Mouse (Mus musculus) MEL (cell line): ENCODE measurements around the gene Miip. TPM values are rescaled to one million over a fixed set of nuclear protein-coding genes. Genes with fewer than 3 reads are reported as not detected.

Experiments
- DNase-seq: peaks from one replicate; pipeline ENCODE4 v3.0.0; 2011; ENCODE audit warnings: low read depth, low spot score
- H3K27ac ChIP-seq: 2 replicates; pipeline ENCODE4 v1.5.1; 2012; ENCODE audit warnings: low read depth, mild to moderate bottlenecking, control low read depth, low read length, moderate library complexity; ENCODE audit not compliant: control insufficient read depth
- H3K27me3 ChIP-seq, 2 experiments: fragments of 150-350 bp in 1 of 2; sonication (generic) in 1 of 2; 2 replicates each; pipeline ENCODE4 v1.6.1; 2012; ENCODE audit warnings: low read length in 2 of 2, mild to moderate bottlenecking in 2 of 2, improper control_type of control experiment in 1 of 2, moderate library complexity in 1 of 2; ENCODE audit not compliant: insufficient read depth in 2 of 2, control insufficient read depth in 1 of 2
- H3K36me3 ChIP-seq, 2 experiments: 2 replicates each; pipeline ENCODE4 v1.6.1; 2012 to 2014; ENCODE audit warnings: low read length in 2 of 2, improper control_type of control experiment in 1 of 2, inconsistent platforms in 1 of 2, mild to moderate bottlenecking in 1 of 2; ENCODE audit not compliant: insufficient read depth in 2 of 2, control insufficient read depth in 1 of 2
- H3K4me1 ChIP-seq, 2 experiments: fragments of 150-350 bp in 1 of 2; sonication (generic) in 1 of 2; 2 replicates each; pipeline ENCODE4 v1.6.1; 2012; ENCODE audit warnings: low read length in 2 of 2, improper control_type of control experiment in 1 of 2, mild to moderate bottlenecking in 1 of 2; ENCODE audit not compliant: insufficient read depth in 2 of 2, control insufficient read depth in 1 of 2
- H3K4me3 ChIP-seq, 2 experiments: fragments of 150-350 bp in 1 of 2; sonication (generic) in 1 of 2; 2 replicates each; pipeline ENCODE4 v1.5.1; 2012; ENCODE audit warnings: low read depth in 2 of 2, low read length in 2 of 2, mild to moderate bottlenecking in 2 of 2, moderate library complexity in 2 of 2, control low read depth in 1 of 2, improper control_type of control experiment in 1 of 2; ENCODE audit not compliant: control insufficient read depth in 1 of 2, insufficient read depth in 1 of 2
- H3K79me2 ChIP-seq: 2 replicates; pipeline ENCODE4 v1.6.1; 2012; ENCODE audit warnings: mild to moderate bottlenecking, low read length, moderate library complexity; ENCODE audit not compliant: control insufficient read depth, poor library complexity, insufficient read depth
- H3K9ac ChIP-seq: 2 replicates; pipeline ENCODE4 v1.6.1; 2012; ENCODE audit warnings: low read depth, mild to moderate bottlenecking, control low read depth, low read length, moderate library complexity; ENCODE audit not compliant: control insufficient read depth, poor library complexity, severe bottlenecking
- H3K9me3 ChIP-seq: fragments of 150-350 bp; sonication (generic); replicated peaks from 2 replicates; pipeline ENCODE4 v1.6.1; 2012; ENCODE audit warnings: mild to moderate bottlenecking, low read length, improper control_type of control experiment, moderate library complexity; ENCODE audit not compliant: insufficient read depth
- CHD2 ChIP-seq: IDR thresholded peaks from 2 replicates; pipeline ENCODE4 v1.6.1; 2011; ENCODE audit warnings: low read length, improper control_type of control experiment
- CTCF ChIP-seq, 3 experiments: IDR thresholded peaks in 2 of 3; conservative IDR thresholded peaks in 1 of 3; 2 replicates each; pipeline ENCODE4 v1.5.1; 2011 to 2012; ENCODE audit warnings: low read length in 3 of 3, low read depth in 2 of 3, mild to moderate bottlenecking in 2 of 3, improper control_type of control experiment in 1 of 3, inconsistent platforms in 1 of 3, mixed read lengths in 1 of 3, moderate library complexity in 1 of 3; ENCODE audit not compliant: control insufficient read depth in 1 of 3, insufficient read depth in 1 of 3, poor library complexity in 1 of 3, severe bottlenecking in 1 of 3
- E2F4 ChIP-seq: IDR thresholded peaks from 2 replicates; pipeline ENCODE4 v1.6.1; 2011; ENCODE audit warnings: low read depth, low read length, improper control_type of control experiment, borderline replicate concordance
- ETS1 ChIP-seq: IDR thresholded peaks from 2 replicates; pipeline ENCODE4 v1.6.1; 2012; ENCODE audit warnings: low read depth, mild to moderate bottlenecking, inconsistent platforms, low read length, improper control_type of control experiment, moderate library complexity
- GABPA ChIP-seq: IDR thresholded peaks from 2 replicates; pipeline ENCODE4 v1.6.1; 2012; ENCODE audit warnings: low read depth, mild to moderate bottlenecking, inconsistent platforms, low read length, improper control_type of control experiment, moderate library complexity
- GATA1 ChIP-seq: IDR thresholded peaks from 2 replicates; pipeline ENCODE4 v1.6.1; 2011; ENCODE audit warnings: low read depth, low read length, improper control_type of control experiment
- JUND ChIP-seq: IDR thresholded peaks from 2 replicates; pipeline ENCODE4 v1.6.1; 2011; ENCODE audit warnings: low read depth, mild to moderate bottlenecking, improper control_type of control experiment, low read length
- MAFK ChIP-seq: IDR thresholded peaks from 2 replicates; pipeline ENCODE4 v1.6.1; 2011; ENCODE audit warnings: low read depth, mild to moderate bottlenecking, low read length, improper control_type of control experiment, borderline replicate concordance
- MYB ChIP-seq: IDR thresholded peaks from 2 replicates; pipeline ENCODE4 v1.6.1; 2011; ENCODE audit warnings: mild to moderate bottlenecking, low read depth, low read length, improper control_type of control experiment
- NRF1 ChIP-seq: IDR thresholded peaks from 2 replicates; pipeline ENCODE4 v1.6.1; 2014; ENCODE audit warnings: low read depth, mild to moderate bottlenecking, inconsistent platforms, low read length, improper control_type of control experiment, moderate library complexity; ENCODE audit not compliant: poor library complexity, insufficient read depth, severe bottlenecking
- POLR2A ChIP-seq, 2 experiments: IDR thresholded peaks; 2 replicates each; pipeline ENCODE4 v1.6.1; 2011 to 2012; ENCODE audit warnings: low read length in 2 of 2, mild to moderate bottlenecking in 2 of 2, control low read depth in 1 of 2, improper control_type of control experiment in 1 of 2, low read depth in 1 of 2, moderate library complexity in 1 of 2; ENCODE audit not compliant: control insufficient read depth in 1 of 2, insufficient read depth in 1 of 2, poor library complexity in 1 of 2
- POLR2AphosphoS5 ChIP-seq: IDR thresholded peaks from 2 replicates; pipeline ENCODE4 v1.6.1; 2012; ENCODE audit warnings: low read depth, borderline replicate concordance, mild to moderate bottlenecking, inconsistent platforms, low read length, moderate library complexity, mixed read lengths
- RAD21 ChIP-seq: IDR thresholded peaks from 2 replicates; pipeline ENCODE4 v1.6.1; 2011; ENCODE audit warnings: mild to moderate bottlenecking, low read depth, low read length, improper control_type of control experiment
- RCOR1 ChIP-seq: IDR thresholded peaks from 2 replicates; pipeline ENCODE4 v1.6.1; 2012; ENCODE audit warnings: low read depth, mild to moderate bottlenecking, inconsistent platforms, low read length, improper control_type of control experiment
- SMC3 ChIP-seq: IDR thresholded peaks from 2 replicates; pipeline ENCODE4 v1.6.1; 2011; ENCODE audit warnings: low read depth, low read length, improper control_type of control experiment
- TAL1 ChIP-seq: IDR thresholded peaks from 2 replicates; pipeline ENCODE4 v1.6.1; 2012; ENCODE audit warnings: mild to moderate bottlenecking, inconsistent platforms, low read length, moderate library complexity, mixed read lengths
- TBP ChIP-seq: IDR thresholded peaks from 2 replicates; pipeline ENCODE4 v1.8.0; 2011; ENCODE audit warnings: low read depth, low read length, improper control_type of control experiment
- TCF12 ChIP-seq: IDR thresholded peaks from 2 replicates; pipeline ENCODE4 v1.6.1; 2014; ENCODE audit warnings: low read depth, mild to moderate bottlenecking, inconsistent platforms, low read length, improper control_type of control experiment, moderate library complexity
- UBTF ChIP-seq: IDR thresholded peaks from 2 replicates; pipeline ENCODE4 v1.6.1; 2012; ENCODE audit warnings: low read depth, mild to moderate bottlenecking, inconsistent platforms, low read length, improper control_type of control experiment, moderate library complexity, borderline replicate concordance; ENCODE audit not compliant: insufficient read depth
- USF1 ChIP-seq: IDR thresholded peaks from 2 replicates; pipeline ENCODE4 v1.6.1; 2014; ENCODE audit warnings: low read depth, mild to moderate bottlenecking, inconsistent platforms, low read length, improper control_type of control experiment, moderate library complexity
- USF2 ChIP-seq, 2 experiments: IDR thresholded peaks; 2 replicates each; pipeline ENCODE4 v1.6.1; 2011 to 2012; ENCODE audit warnings: improper control_type of control experiment in 2 of 2, low read length in 2 of 2, borderline replicate concordance in 1 of 2, inconsistent platforms in 1 of 2, low read depth in 1 of 2, mild to moderate bottlenecking in 1 of 2; ENCODE audit not compliant: insufficient read depth in 1 of 2
- ZC3H11A ChIP-seq: IDR thresholded peaks from 2 replicates; pipeline ENCODE4 v1.6.1; 2012; ENCODE audit warnings: low read depth, mild to moderate bottlenecking, inconsistent platforms, low read length, improper control_type of control experiment
- ZKSCAN1 ChIP-seq: IDR thresholded peaks from 2 replicates; pipeline ENCODE4 v1.6.1; 2012; ENCODE audit warnings: low read depth, mild to moderate bottlenecking, inconsistent platforms, low read length, improper control_type of control experiment, moderate library complexity
- ZMIZ1 ChIP-seq: IDR thresholded peaks from 2 replicates; pipeline ENCODE4 v1.6.1; 2012; ENCODE audit warnings: low read depth, mild to moderate bottlenecking, inconsistent platforms, low read length, improper control_type of control experiment, moderate library complexity
- ZNF384 ChIP-seq: IDR thresholded peaks from 2 replicates; pipeline ENCODE4 v1.6.1; 2012; ENCODE audit warnings: low read depth, mild to moderate bottlenecking, inconsistent platforms, low read length, improper control_type of control experiment
- polyA plus RNA-seq, 2 experiments: library from polyadenylated mRNA; stranded (reverse) in 1 of 2; unstranded in 1 of 2; fragments of >175 nt in 1 of 2; fragments of >200 nt in 1 of 2; gene quantifications; 2 replicates each; pipeline versions ENCODE4 v1.2.1 to v1.2.4; 2012; ENCODE audit warnings: low replicate concordance in 2 of 2, low read depth in 1 of 2; ENCODE audit not compliant: insufficient read length in 2 of 2, insufficient read depth in 1 of 2, missing spikeins in 1 of 2
- total RNA-seq: library from RNA; depleted of rRNA; stranded (reverse); fragments of 300-350 nt; gene quantifications from 2 replicates; pipeline ENCODE4 v1.2.3, GENCODE M21; 2012

Gene Miip
- total and polyA plus RNA-seq, 3 experiments, result 19.0 to 31.4 TPM; not detected in 1

GRCm38 (mm10) chr4:147897348-147897747 lies 28.7 kb upstream of the Miip start:
- Histone ChIP-seq H3K36me3 (peaks cover 7 to 9% of the 10 kb centered on the region in 2 experiments), H3K9me3 (no peaks in the 10 kb centered on the region), H3K4me3 (no peak overlapping the region), H3K79me2 (peaks cover 2% of the 10 kb centered on the region; the same call in 1 of the 2 replicates), H3K27ac (no peak overlapping the region), H3K9ac (no peak overlapping the region), H3K4me1 (peaks cover 0 to 8% of the 10 kb centered on the region in 2 experiments; a peak in 3 of 4 replicates), H3K27me3 (no peaks in the 10 kb centered on the region)
- no peak for TF ChIP-seq SMC3
- TF ChIP-seq POLR2AphosphoS5, result no peak
- TF ChIP-seq CHD2, result no peak
- no peak for TF ChIP-seq MAFK
- TF ChIP-seq TAL1, result no peak
- no peak for TF ChIP-seq ZKSCAN1
- no peak for TF ChIP-seq UBTF
- TF ChIP-seq E2F4, result no peak
- TF ChIP-seq CTCF (IDR thresholded peaks at IDR 0.05 in 2 of 3, conservative IDR thresholded peaks at IDR 0.05 in 1 of 3; ENCODE audit: control insufficient read depth in 1 of 3, insufficient read depth in 1 of 3, low read depth in 2 of 3, low read length in 3 of 3, poor library complexity in 1 of 3, severe bottlenecking in 1 of 3), result no peak
- TF ChIP-seq USF2 (IDR thresholded peaks at IDR 0.05; ENCODE audit: borderline replicate concordance in 1 of 2, insufficient read depth in 1 of 2, low read depth in 1 of 2, low read length in 2 of 2), result no peak
- TF ChIP-seq RAD21, result no peak
- TF ChIP-seq JUND, result no peak
- no peak for TF ChIP-seq GATA1
- no peak for DNase-seq

DNA sequence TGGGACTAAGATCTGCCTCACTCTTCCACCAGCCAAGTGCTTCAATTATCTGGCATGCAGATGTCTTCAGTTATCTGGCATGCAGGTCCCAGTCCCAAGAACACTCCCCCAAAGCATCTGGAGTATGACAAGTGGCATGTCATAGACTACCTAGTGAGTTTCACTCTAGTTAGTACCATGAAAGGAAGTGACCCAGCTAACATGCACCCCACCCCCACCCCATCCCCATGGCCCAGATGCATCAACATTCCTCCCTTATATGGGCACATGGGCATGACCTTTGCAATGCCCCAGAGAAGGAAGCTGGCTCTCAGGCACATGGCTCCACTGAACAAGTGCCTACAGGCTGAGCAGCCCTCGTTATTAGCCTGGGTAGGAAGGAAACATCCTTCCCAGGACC lies 27.8 kb upstream of the Miip start:
- Histone ChIP-seq H3K79me2 (no peaks in the 10 kb centered on the region; the same call in 1 of the 2 replicates), H3K9me3 (no peaks in the 10 kb centered on the region), H3K4me3 (no peak overlapping the region), H3K27ac (no peak overlapping the region), H3K4me1 (no peaks in the 10 kb centered on the region), H3K36me3 (peaks cover 2 to 7% of the 10 kb centered on the region in 2 experiments; a peak in 3 of 4 replicates), H3K9ac (no peak overlapping the region), H3K27me3 (no peaks in the 10 kb centered on the region)
- no peak for TF ChIP-seq ZNF384
- no peak for TF ChIP-seq GATA1
- TF ChIP-seq RCOR1, result no peak
- TF ChIP-seq ZC3H11A, result no peak
- no peak for TF ChIP-seq POLR2AphosphoS5
- TF ChIP-seq POLR2A (IDR thresholded peaks at IDR 0.05; ENCODE audit: control insufficient read depth in 1 of 2, insufficient read depth in 1 of 2, low read depth in 1 of 2, low read length in 2 of 2, poor library complexity in 1 of 2), result no peak
- TF ChIP-seq TBP, result no peak
- TF ChIP-seq MAFK, result no peak
- TF ChIP-seq CHD2, result no peak
- TF ChIP-seq GABPA, result no peak
- TF ChIP-seq E2F4, result no peak
- no peak for TF ChIP-seq USF1
- TF ChIP-seq MYB, result no peak
- TF ChIP-seq NRF1, result no peak
- no peak for TF ChIP-seq TCF12
- TF ChIP-seq ZMIZ1, result no peak
- TF ChIP-seq ETS1, result no peak
- no peak for DNase-seq
